Mouse (Mus musculus): ENCODE data around the gene Grin2d. TPM values are rescaled to one million over a fixed set of nuclear protein-coding genes. Genes with fewer than 3 reads are reported as not detected.

Gene Grin2d
- polyA plus RNA-seq, 1 experiment from 2014 or later: 1.5 TPM

GRCm38 (mm10) chr7:45819843-45820242, 58.3 kb downstream of the Grin2d start:
- Histone ChIP-seq H3K4me2 (ENCODE audit: low read length) (no peak overlapping the region), H3K36me3 (ENCODE audit: control insufficient read depth, insufficient read depth) (0 out of 2 replicates have a peak, but pooled peaks cover 2% of the 10 kb centered on the region), H3K9ac (replicated peaks; ENCODE audit: low read depth, low read length) (no peak overlapping the region), H3K9me3 (ENCODE audit: control insufficient read depth, low read length) (no peaks in the 10 kb centered on the region), H3K27ac (ENCODE audit: low read length) (no peak overlapping the region), H3K4me1 (replicated peaks; ENCODE audit: control insufficient read depth, insufficient read depth, low read length) (peaks cover 10% of the 10 kb centered on the region), H3K4me3 (replicated peaks; ENCODE audit: low read length) (no peak overlapping the region), H3K27me3 (replicated peaks; ENCODE audit: control insufficient read depth, insufficient read depth, low read length) (no peaks in the 10 kb centered on the region)
- 11% methylated on average over 25 of the region's 25 CpGs for WGBS
- no peak for ATAC-seq

- no peaks in the 10 kb centered on the region for H3K27me3 ChIP-seq (replicated peaks; ENCODE audit: control insufficient read depth, insufficient read depth, low read length)
- H3K4me3 ChIP-seq (replicated peaks; ENCODE audit: low read length): no peak overlapping the region
- ATAC-seq: no peak
- no peaks in the 10 kb centered on the region for H3K9me3 ChIP-seq (ENCODE audit: control insufficient read depth, low read length)
- no peak overlapping the region for H3K27ac ChIP-seq (ENCODE audit: low read length)
- 18% methylated on average over 2 of the region's 2 CpGs for WGBS
- H3K9ac ChIP-seq (replicated peaks; ENCODE audit: low read depth, low read length): no peak overlapping the region
- H3K4me2 ChIP-seq (ENCODE audit: low read length): no peak overlapping the region
- peaks cover 26% of the 10 kb centered on the region for H3K4me1 ChIP-seq (replicated peaks; ENCODE audit: control insufficient read depth, insufficient read depth, low read length)
- peaks cover 13% of the 10 kb centered on the region for H3K36me3 ChIP-seq (ENCODE audit: control insufficient read depth, insufficient read depth)
These were observed 62.2 kb downstream of the Grin2d start for GRCm38 (mm10) chr7:45815984-45816351.

- peak overlapping the region; percentile 48 for H3K27ac ChIP-seq (ENCODE audit: low read length)
- 16% methylated on average over 10 of the region's 10 CpGs for WGBS
- peak overlapping the region; percentile 47 for H3K4me3 ChIP-seq (replicated peaks; ENCODE audit: low read length)
- ATAC-seq: no peak
- H3K9me3 ChIP-seq (ENCODE audit: control insufficient read depth, low read length): no peaks in the 10 kb centered on the region
- H3K9ac ChIP-seq (replicated peaks; ENCODE audit: low read depth, low read length): no peak overlapping the region
- peak overlapping the region; percentile 63 for H3K4me2 ChIP-seq (ENCODE audit: low read length)
- no peaks in the 10 kb centered on the region for H3K27me3 ChIP-seq (replicated peaks; ENCODE audit: control insufficient read depth, insufficient read depth, low read length)
- H3K4me1 ChIP-seq (replicated peaks; ENCODE audit: control insufficient read depth, insufficient read depth, low read length): peaks cover 26% of the 10 kb centered on the region
- H3K36me3 ChIP-seq (ENCODE audit: control insufficient read depth, insufficient read depth): peaks cover 14% of the 10 kb centered on the region
These were observed 62.7 kb downstream of the Grin2d start for GRCm38 (mm10) chr7:45815323-45815983.

GRCm38 (mm10) chr7:45814841-45815240, 63.3 kb downstream of the Grin2d start:
- Histone ChIP-seq H3K4me2 (ENCODE audit: low read length) (peak overlapping the region; percentile 63), H3K36me3 (ENCODE audit: control insufficient read depth, insufficient read depth) (peaks cover 16% of the 10 kb centered on the region), H3K4me1 (replicated peaks; ENCODE audit: control insufficient read depth, insufficient read depth, low read length) (peaks cover 26% of the 10 kb centered on the region), H3K9me3 (ENCODE audit: control insufficient read depth, low read length) (no peaks in the 10 kb centered on the region), H3K27ac (ENCODE audit: low read length) (peak overlapping the region; percentile 48), H3K9ac (replicated peaks; ENCODE audit: low read depth, low read length) (peak overlapping the region; percentile 31), H3K27me3 (replicated peaks; ENCODE audit: control insufficient read depth, insufficient read depth, low read length) (no peaks in the 10 kb centered on the region), H3K4me3 (replicated peaks; ENCODE audit: low read length) (peak overlapping the region; percentile 47)
- no peak for ATAC-seq
- 0% methylated on average over 5 of the region's 5 CpGs for WGBS

- no peaks in the 10 kb centered on the region for H3K9me3 ChIP-seq (ENCODE audit: control insufficient read depth, low read length)
- peaks cover 20% of the 10 kb centered on the region for H3K36me3 ChIP-seq (ENCODE audit: control insufficient read depth, insufficient read depth)
- ATAC-seq: peak; percentile 99
- peak within 1 kb of the TSS; percentile 73 for H3K4me3 ChIP-seq (replicated peaks; ENCODE audit: low read length)
- no peaks in the 10 kb centered on the region for H3K27me3 ChIP-seq (replicated peaks; ENCODE audit: control insufficient read depth, insufficient read depth, low read length)
- H3K9ac ChIP-seq (replicated peaks; ENCODE audit: low read depth, low read length): peak within 1 kb of the TSS; percentile 96
- peaks cover 26% of the 10 kb centered on the region for H3K4me1 ChIP-seq (replicated peaks; ENCODE audit: control insufficient read depth, insufficient read depth, low read length)
- peak within 1 kb of the TSS; percentile 99 for H3K27ac ChIP-seq (ENCODE audit: low read length)
- under 1% methylated on average over 87 of the region's 92 CpGs for WGBS
- peak within 1 kb of the TSS; percentile 82 for H3K4me2 ChIP-seq (ENCODE audit: low read length)
These were observed 64.1 kb downstream of the Grin2d start, which contains the start of gene Cyth2 for GRCm38 (mm10) chr7:45813787-45814779. Cyth2 (minus strand) TSS chr7:45814581.

GRCm38 (mm10) chr7:45812921-45813320, 65.3 kb downstream of the Grin2d start:
- H3K36me3 ChIP-seq (ENCODE audit: control insufficient read depth, insufficient read depth): peaks cover 27% of the 10 kb centered on the region
- no peak overlapping the region for H3K27ac ChIP-seq (ENCODE audit: low read length)

GRCm38 (mm10) chr7:45809276-45810075, 68.7 kb downstream of the Grin2d start:
- no peaks in the 10 kb centered on the region for H3K9me3 ChIP-seq (ENCODE audit: control insufficient read depth, low read length)
- H3K4me3 ChIP-seq (replicated peaks; ENCODE audit: low read length): no peak overlapping the region
- H3K36me3 ChIP-seq (ENCODE audit: control insufficient read depth, insufficient read depth): peaks cover 36% of the 10 kb centered on the region
- no peak for ATAC-seq
- H3K4me1 ChIP-seq (replicated peaks; ENCODE audit: control insufficient read depth, insufficient read depth, low read length): peaks cover 15% of the 10 kb centered on the region
- 84% methylated on average over 14 of the region's 14 CpGs for WGBS
- no peaks in the 10 kb centered on the region for H3K27me3 ChIP-seq (replicated peaks; ENCODE audit: control insufficient read depth, insufficient read depth, low read length)
- H3K27ac ChIP-seq (ENCODE audit: low read length): no peak overlapping the region
- H3K4me2 ChIP-seq (ENCODE audit: low read length): no peak overlapping the region
- no peak overlapping the region for H3K9ac ChIP-seq (replicated peaks; ENCODE audit: low read depth, low read length)

More at GRCm38 (mm10) chr7:45812921-45813320, 65.3 kb downstream of the Grin2d start:
- Histone ChIP-seq H3K9me3 (ENCODE audit: control insufficient read depth, low read length) (no peaks in the 10 kb centered on the region), H3K27me3 (replicated peaks; ENCODE audit: control insufficient read depth, insufficient read depth, low read length) (no peaks in the 10 kb centered on the region), H3K4me2 (ENCODE audit: low read length) (peak overlapping the region; percentile 82), H3K4me3 (replicated peaks; ENCODE audit: low read length) (peak overlapping the region; percentile 73), H3K9ac (replicated peaks; ENCODE audit: low read depth, low read length) (peak overlapping the region; percentile 96), H3K4me1 (replicated peaks; ENCODE audit: control insufficient read depth, insufficient read depth, low read length) (peaks cover 26% of the 10 kb centered on the region)
- no peak for ATAC-seq
- WGBS: 88% methylated on average over 8 of the region's 8 CpGs

GRCm38 (mm10) chr7:45808471-45808870, 69.7 kb downstream of the Grin2d start:
- H3K4me3 ChIP-seq (replicated peaks; ENCODE audit: low read length): no peak overlapping the region
- H3K4me1 ChIP-seq (replicated peaks; ENCODE audit: control insufficient read depth, insufficient read depth, low read length): peaks cover 15% of the 10 kb centered on the region
- H3K4me2 ChIP-seq (ENCODE audit: low read length): no peak overlapping the region
- H3K36me3 ChIP-seq (ENCODE audit: control insufficient read depth, insufficient read depth): peaks cover 38% of the 10 kb centered on the region
- H3K9me3 ChIP-seq (ENCODE audit: control insufficient read depth, low read length): no peaks in the 10 kb centered on the region
- H3K27ac ChIP-seq (ENCODE audit: low read length): no peak overlapping the region
- no peak for ATAC-seq
- no peaks in the 10 kb centered on the region for H3K27me3 ChIP-seq (replicated peaks; ENCODE audit: control insufficient read depth, insufficient read depth, low read length)
- no peak overlapping the region for H3K9ac ChIP-seq (replicated peaks; ENCODE audit: low read depth, low read length)
- WGBS: 56% methylated on average over 9 of the region's 11 CpGs
